Mouse (Mus musculus) v-Abl transformed pro-B cells (cell line): ENCODE data around the gene 1700001P01Rik.

Experiments
- in situ Hi-C, 2 experiments: fragments of 400-800 bp; cut with MboI; formaldehyde crosslinking; loops; one replicate each; pipeline ENCODE4 v1.15.1; 2025; ENCODE audit not compliant: unreplicated experiment in 2 of 2

The 1700001P01Rik gene

DNA sequence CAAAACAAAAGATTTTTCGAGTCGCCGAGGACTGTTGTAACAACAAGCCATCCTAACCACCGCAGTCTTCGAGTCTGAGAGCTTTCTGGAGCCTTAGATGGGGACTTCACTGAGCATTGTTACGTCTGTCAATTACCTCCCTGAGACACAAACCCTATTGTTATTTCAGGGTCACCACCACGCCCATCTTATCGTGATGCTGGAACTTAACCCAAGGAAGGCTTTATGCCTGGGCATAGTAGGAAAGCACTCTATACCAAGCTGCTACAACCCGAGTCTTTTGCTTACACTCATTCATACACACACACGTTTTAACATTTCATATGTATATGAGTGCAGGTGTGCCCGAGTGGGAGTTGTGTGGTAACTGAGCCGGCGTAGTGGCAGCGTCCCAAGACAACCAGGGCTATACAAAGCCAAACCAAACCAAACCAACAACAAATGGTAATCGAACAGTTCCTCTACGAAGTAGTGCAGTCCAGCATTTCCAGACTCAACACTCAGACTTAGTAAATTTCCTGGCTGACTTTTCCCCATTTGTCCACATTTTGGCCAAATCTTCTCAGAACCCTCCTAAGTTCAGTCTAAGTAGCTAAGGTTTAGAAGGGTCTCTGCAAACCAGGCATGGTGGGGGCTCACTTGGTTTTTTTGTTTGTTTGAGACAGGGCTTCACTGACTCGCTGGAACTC lies at the start of gene 1700001P01Rik:
Gene 1700001P01Rik (minus strand): TSS at position 111 of the 689 bp plus-strand sequence.
- in situ Hi-C loops: loop anchor here in 1 of 2 experiments (25.0 kb wide), 1 partner anchor 811 kb away; the partner anchor contains the start of genes Lrrc3c and Ormdl3

DNA sequence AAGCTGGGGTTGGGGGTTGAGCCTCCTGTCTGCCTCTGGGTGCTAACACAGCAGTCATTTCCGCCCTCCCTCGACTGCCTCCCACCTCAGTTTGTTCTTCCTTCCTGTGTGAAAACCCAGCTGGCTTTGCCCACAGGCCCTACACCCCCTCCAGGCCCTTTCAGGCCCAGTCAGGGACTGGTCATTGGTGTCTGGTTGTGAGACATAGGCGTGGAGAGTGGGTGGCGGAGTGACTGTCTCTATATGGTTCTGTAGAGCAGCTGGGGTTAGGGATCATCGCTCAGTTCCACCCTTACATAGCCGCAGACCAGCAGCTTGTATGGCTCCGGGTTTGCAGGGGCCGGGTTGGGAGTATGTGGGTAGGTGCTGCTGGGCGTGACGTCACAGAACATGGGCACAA lies 49.6 kb upstream of the 1700001P01Rik start:
- in situ Hi-C loops: no loop called here

GRCm38 (mm10) chr11:97824895-97825294 lies 49.2 kb upstream of the 1700001P01Rik start:
- in situ Hi-C loops: no loop called here

DNA sequence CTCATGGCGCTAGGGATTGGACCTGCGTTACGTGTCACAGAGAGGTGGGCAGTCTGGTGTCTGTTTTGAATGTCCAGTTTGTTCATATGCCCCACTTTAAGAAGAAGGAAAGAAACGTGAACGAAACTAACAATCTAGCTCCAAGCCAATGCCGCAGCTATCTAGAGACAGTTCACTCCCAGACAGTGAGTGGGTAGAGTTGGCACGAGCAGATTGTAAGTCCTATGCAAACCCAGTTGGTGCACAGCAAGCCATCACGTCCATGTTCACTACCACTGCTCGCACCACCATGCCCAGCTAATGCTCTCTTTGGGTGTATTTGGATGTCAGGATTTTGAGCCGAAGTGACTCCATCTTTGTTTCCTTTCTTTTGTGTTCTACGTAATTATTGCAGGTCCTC lies 48.5 kb upstream of the 1700001P01Rik start:
- in situ Hi-C loops: no loop called here

GRCm38 (mm10) chr11:97822840-97823603 lies 47.3 kb upstream of the 1700001P01Rik start:
- in situ Hi-C loops: no loop called here

DNA sequence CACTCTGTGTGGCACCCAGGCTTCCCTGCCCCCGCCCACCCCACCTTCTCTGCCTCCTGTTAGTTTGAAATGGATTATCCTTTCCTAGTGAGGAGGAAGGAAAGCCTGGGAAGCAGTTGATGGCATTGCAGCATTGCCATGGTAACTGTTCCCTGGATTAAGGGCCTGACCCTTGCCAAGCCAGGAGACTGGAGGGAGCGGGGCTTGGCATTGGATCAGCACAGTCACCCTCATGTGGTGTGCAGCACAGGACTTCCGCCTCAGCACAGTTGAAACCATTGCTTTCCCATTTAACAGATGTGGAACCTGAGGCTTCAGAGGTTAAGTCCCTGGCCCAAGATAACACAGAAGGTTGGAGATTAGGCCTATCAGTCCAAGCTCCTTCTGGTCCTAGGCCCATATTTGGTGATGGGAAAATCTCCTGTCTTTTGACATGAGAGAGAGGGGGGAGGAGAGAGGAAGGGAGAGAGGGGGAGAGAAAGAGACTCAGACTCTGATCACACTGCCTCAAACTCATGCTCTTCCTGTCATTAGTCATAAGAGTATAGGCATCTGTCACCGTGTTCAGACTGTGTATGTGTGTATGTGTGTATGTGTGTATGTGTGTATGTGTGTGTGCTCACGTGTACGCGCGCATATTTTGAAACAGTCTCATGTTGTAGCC lies 45.8 kb upstream of the 1700001P01Rik start:
- in situ Hi-C loops: no loop called here

DNA sequence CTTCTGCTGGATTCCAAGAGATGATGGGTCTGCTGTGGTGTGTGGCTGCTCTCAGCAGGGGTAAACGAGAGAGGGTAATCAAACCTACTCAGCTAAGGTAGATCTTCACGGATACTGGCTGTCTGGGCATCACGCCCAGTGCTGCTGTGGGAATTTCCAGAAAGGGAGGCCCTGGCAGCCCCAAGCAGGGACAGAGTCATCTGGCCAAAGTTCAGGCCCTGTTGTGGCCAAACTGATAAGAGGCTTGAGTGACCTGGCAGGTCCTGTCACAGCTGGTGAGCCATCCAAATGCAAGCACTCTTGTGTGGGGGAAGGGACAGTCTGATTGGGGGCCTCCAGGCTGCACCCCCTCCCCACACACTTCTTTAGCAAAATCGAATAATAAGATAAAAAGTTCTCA lies 45.1 kb upstream of the 1700001P01Rik start:
- in situ Hi-C loops: no loop called here

GRCm38 (mm10) chr11:97819923-97820322 lies 44.2 kb upstream of the 1700001P01Rik start:
- in situ Hi-C loops: no loop called here

GRCm38 (mm10) chr11:97819102-97819501 lies 43.4 kb upstream of the 1700001P01Rik start:
- in situ Hi-C loops: no loop called here

GRCm38 (mm10) chr11:97818571-97818970 lies 42.9 kb upstream of the 1700001P01Rik start:
- in situ Hi-C loops: no loop called here

GRCm38 (mm10) chr11:97818003-97818402 lies 42.3 kb upstream of the 1700001P01Rik start:
- in situ Hi-C loops: no loop called here

- in situ Hi-C loops: no loop called here
Observed at GRCm38 (mm10) chr11:97817379-97817778, 41.7 kb upstream of the 1700001P01Rik start.

DNA sequence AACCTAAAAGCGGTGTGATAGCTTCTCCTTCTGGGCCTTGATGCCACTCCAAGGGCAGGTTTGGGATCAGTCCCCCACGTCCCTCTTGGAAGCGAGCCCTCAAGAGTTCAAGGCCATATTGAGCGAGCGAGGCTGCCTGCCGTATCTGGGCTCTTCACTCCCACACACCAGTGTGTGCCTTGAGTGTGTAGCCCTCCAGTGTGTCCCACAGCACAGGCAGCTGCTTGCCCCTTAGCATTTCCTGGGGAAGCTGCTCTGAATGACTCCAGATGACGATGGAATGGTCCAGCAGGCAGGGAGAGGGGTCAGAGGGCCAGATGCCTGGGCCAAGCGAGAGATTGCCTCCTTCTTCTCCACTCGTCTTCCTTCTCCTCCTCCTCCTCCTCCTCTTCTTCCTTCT lies 41.2 kb upstream of the 1700001P01Rik start:
- in situ Hi-C loops: no loop called here

- in situ Hi-C loops: no loop called here
Observed at GRCm38 (mm10) chr11:97816176-97816575, 40.5 kb upstream of the 1700001P01Rik start.

- in situ Hi-C loops: no loop called here
Observed at GRCm38 (mm10) chr11:97815736-97816135, 40.0 kb upstream of the 1700001P01Rik start.

- in situ Hi-C loops: no loop called here
Observed at GRCm38 (mm10) chr11:97813746-97814515, 38.2 kb upstream of the 1700001P01Rik start.

GRCm38 (mm10) chr11:97813085-97813484 lies 37.4 kb upstream of the 1700001P01Rik start:
- in situ Hi-C loops: no loop called here

GRCm38 (mm10) chr11:97812491-97812921 lies 36.8 kb upstream of the 1700001P01Rik start:
- in situ Hi-C loops: no loop called here

GRCm38 (mm10) chr11:97811569-97812362 lies 36.0 kb upstream of the 1700001P01Rik start:
- in situ Hi-C loops: no loop called here

DNA sequence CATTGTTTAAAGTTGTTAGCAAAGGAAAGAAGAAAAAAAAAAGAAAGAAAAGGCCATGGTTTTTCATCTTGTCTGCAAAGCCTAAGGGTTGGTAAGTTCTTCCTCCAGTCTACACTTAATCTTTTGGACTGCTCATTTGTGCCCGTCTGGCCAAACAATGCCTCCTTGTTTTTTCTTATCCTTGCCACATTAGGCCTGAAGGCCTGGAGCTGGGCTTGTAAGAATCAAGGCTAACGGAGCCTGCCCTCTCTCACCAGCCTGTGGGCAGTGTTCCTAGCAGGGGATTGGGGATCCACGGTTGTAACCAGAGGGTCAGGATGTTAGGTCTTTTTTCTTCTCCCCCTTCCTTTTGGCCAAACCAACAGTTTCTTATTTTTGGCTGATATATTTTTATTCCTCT lies 35.3 kb upstream of the 1700001P01Rik start:
- in situ Hi-C loops: no loop called here
